Mouse (Mus musculus) left cerebral cortex, postnatal 25 days (tissue): Measurements from ENCODE around the gene Spsb1. TPM values are rescaled to one million over a fixed set of nuclear protein-coding genes. Genes with fewer than 3 reads are reported as not detected.

Source experiments
- DNase-seq, 2 experiments: peaks; one replicate each; pipeline ENCODE4 v3.0.0; 2022; ENCODE audit warnings: low spot score in 2 of 2, mixed read lengths in 1 of 2
- intact Hi-C: fragments of 180-260 bp; cut with DNase I; formaldehyde crosslinking; loops from one replicate; pipeline ENCODE4 v1.15.1; 2025
- total RNA-seq, 2 experiments: library from RNA; stranded (reverse); gene quantifications; 2 replicates each; pipeline ENCODE4 v1.2.3; 2021

Gene Spsb1
- total RNA-seq, 2 experiments from 2014 or later = 14.4 to 14.9 TPM

GRCm38 (mm10) chr4:149958566-149958965, 3.7 kb upstream of the Spsb1 start:
- DNase-seq = peak; percentile 86 to 87

GRCm38 (mm10) chr4:149956048-149956447, 1.2 kb upstream of the Spsb1 start:
- intact Hi-C loops = loop anchor here (5.0 kb wide), 1 partner anchor 204 kb away; no protein-coding TSS in a partner anchor
- no peak for DNase-seq

More at GRCm38 (mm10) chr4:149958566-149958965, 3.7 kb upstream of the Spsb1 start:
- intact Hi-C loops = loop anchor here (1.0 to 5.0 kb wide), 3 partner anchors 120 to 206 kb away; no protein-coding TSS in a partner anchor

GRCm38 (mm10) chr4:149955631-149956030, 788 bp upstream of the Spsb1 start:
- no peak for DNase-seq

GRCm38 (mm10) chr4:149953621-149954481, 992 bp downstream of the Spsb1 start:
- intact Hi-C loops = loop anchor here (5.0 kb wide), 1 partner anchor 52 kb away; no protein-coding TSS in a partner anchor

More at GRCm38 (mm10) chr4:149955631-149956030, 788 bp upstream of the Spsb1 start:
- intact Hi-C loops = loop anchor here (5.0 kb wide), 1 partner anchor 203 kb away; no protein-coding TSS in a partner anchor

GRCm38 (mm10) chr4:149952201-149952600, 2.6 kb downstream of the Spsb1 start:
- intact Hi-C loops = loop anchor here (5.0 kb wide), 1 partner anchor 50 kb away; no protein-coding TSS in a partner anchor
- no peak for DNase-seq

More at GRCm38 (mm10) chr4:149953621-149954481, 992 bp downstream of the Spsb1 start:
- DNase-seq = peak; percentile 49 to 62

- intact Hi-C loops = loop anchor here (5.0 kb wide), 1 partner anchor 49 kb away; no protein-coding TSS in a partner anchor
- DNase-seq = no peak
These were observed 3.6 kb downstream of the Spsb1 start for GRCm38 (mm10) chr4:149951201-149951600.

GRCm38 (mm10) chr4:149949691-149950090, 5.2 kb downstream of the Spsb1 start:
- DNase-seq = no peak

GRCm38 (mm10) chr4:149948119-149948518, 6.7 kb downstream of the Spsb1 start:
- intact Hi-C loops = no loop called here
- DNase-seq = peak in 1 of 2 experiments; percentile 75

More at GRCm38 (mm10) chr4:149949691-149950090, 5.2 kb downstream of the Spsb1 start:
- intact Hi-C loops = loop anchor here (5.0 kb wide), 1 partner anchor 47 kb away; no protein-coding TSS in a partner anchor

- intact Hi-C loops = no loop called here
- no peak for DNase-seq
These were observed 7.4 kb downstream of the Spsb1 start for GRCm38 (mm10) chr4:149947396-149947795.

- intact Hi-C loops = no loop called here
- DNase-seq = no peak
These were observed 9.6 kb downstream of the Spsb1 start for GRCm38 (mm10) chr4:149945194-149945593.

GRCm38 (mm10) chr4:149944214-149944613, 10.6 kb downstream of the Spsb1 start:
- intact Hi-C loops = no loop called here
- DNase-seq = no peak

- intact Hi-C loops = no loop called here
- no peak for DNase-seq
These were observed 11.8 kb downstream of the Spsb1 start for GRCm38 (mm10) chr4:149942831-149943741.

- no peak for DNase-seq
- intact Hi-C loops = no loop called here
These were observed 13.6 kb downstream of the Spsb1 start for GRCm38 (mm10) chr4:149941067-149941755.

- intact Hi-C loops = no loop called here
- DNase-seq = no peak
These were observed 16.1 kb downstream of the Spsb1 start for GRCm38 (mm10) chr4:149938701-149939100.

GRCm38 (mm10) chr4:149936921-149937320, 17.9 kb downstream of the Spsb1 start:
- intact Hi-C loops = no loop called here

GRCm38 (mm10) chr4:149935470-149935869, 19.4 kb downstream of the Spsb1 start:
- DNase-seq = no peak
- intact Hi-C loops = no loop called here

More at GRCm38 (mm10) chr4:149936921-149937320, 17.9 kb downstream of the Spsb1 start:
- no peak for DNase-seq

GRCm38 (mm10) chr4:149933519-149934245, 21.2 kb downstream of the Spsb1 start:
- intact Hi-C loops = no loop called here
- DNase-seq = no peak

- DNase-seq = no peak
- intact Hi-C loops = no loop called here
These were observed 21.8 kb downstream of the Spsb1 start for GRCm38 (mm10) chr4:149933025-149933424.
